Mouse (Mus musculus): ENCODE results near the gene Lamp2.
"Not testable (repeated sequence)": the region's sequence is repeated elsewhere in the genome, so short reads cannot be mapped to it uniquely, and the experiment has no call there.

Lamp2 gene

GRCm38 (mm10) chrX:38426043-38426442 lies 30.2 kb downstream of the Lamp2 start:
- DNase-seq, result no peak

- DNase-seq, result no peak
Observed at GRCm38 (mm10) chrX:38423096-38423495, 33.2 kb downstream of the Lamp2 start.

GRCm38 (mm10) chrX:38422396-38422795 lies 33.9 kb downstream of the Lamp2 start:
- DNase-seq, result no peak

- no peak for DNase-seq
Observed at GRCm38 (mm10) chrX:38403879-38404278, 52.4 kb downstream of the Lamp2 start.

GRCm38 (mm10) chrX:38402981-38403380 lies 53.3 kb downstream of the Lamp2 start:
- no peak for DNase-seq

- no peak for DNase-seq
Observed at GRCm38 (mm10) chrX:38402004-38402403, 54.2 kb downstream of the Lamp2 start.

GRCm38 (mm10) chrX:38400616-38401015 lies 55.6 kb downstream of the Lamp2 start:
- no peak for DNase-seq

GRCm38 (mm10) chrX:38399671-38400070 lies 56.6 kb downstream of the Lamp2 start:
- DNase-seq, result no peak

- DNase-seq, result not testable (repeated sequence)
Observed at GRCm38 (mm10) chrX:38373169-38373568, 83.1 kb downstream of the Lamp2 start.

- DNase-seq, result not testable (repeated sequence)
Observed at GRCm38 (mm10) chrX:38364621-38365020, 91.6 kb downstream of the Lamp2 start.

- no peak for DNase-seq
Observed at GRCm38 (mm10) chrX:38362016-38362415, 94.2 kb downstream of the Lamp2 start.

All from cerebellum, adult 9-11 months (tissue).